Mouse (Mus musculus): Measurements from ENCODE around the gene Psma6. TPM values are rescaled to one million over a fixed set of nuclear protein-coding genes. Genes with fewer than 3 reads are reported as not detected.

Gene Psma6
- polyA plus RNA-seq, 1 experiment from 2014 or later, result 399 TPM

DNA sequence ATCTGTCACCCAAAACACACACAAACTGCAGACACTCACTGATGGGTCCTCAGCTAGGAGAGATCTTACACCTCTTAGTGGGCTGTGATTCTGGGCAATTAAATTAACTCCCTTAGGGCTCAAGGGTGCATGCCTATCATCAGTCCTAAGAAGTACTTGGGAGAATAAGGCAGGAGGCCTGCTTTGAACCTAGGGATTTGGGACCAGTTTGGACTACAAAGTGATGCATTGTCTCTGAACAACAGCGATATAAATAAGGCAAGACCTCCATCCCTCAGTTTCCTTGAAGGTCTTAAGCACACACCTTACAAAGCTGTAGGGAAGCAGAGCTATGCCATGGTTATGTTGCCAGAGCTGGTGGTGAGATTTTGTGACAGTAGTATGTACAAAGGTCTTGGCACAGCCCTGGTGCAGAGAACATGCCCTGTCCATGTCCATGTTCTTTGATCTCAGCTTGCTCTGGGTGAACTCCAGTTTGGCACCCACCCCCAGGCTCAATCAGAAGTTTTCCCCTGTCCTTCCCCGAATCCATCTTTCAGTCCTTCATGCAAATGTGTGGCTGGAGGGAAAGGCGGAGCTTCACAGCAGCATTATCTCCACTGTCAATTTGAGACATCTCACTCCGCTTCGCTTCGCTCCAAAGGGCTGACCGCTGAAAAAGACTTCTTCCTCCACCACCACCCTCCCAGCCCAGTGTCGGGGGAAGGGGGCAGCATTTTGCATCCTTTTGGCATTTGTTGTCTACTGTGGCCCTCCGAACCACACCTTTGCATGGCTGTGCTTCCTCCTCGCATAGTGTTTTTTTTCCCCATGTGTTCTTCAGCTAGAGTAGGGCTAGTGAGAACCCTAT, 83.5 kb downstream of the Psma6 start:
- Histone ChIP-seq H3K36me3 (no peaks in the 10 kb centered on the region), H3K4me3 (replicated peaks) (no peak overlapping the region), H3K4me2 (no peak overlapping the region), H3K4me1 (peaks cover 33% of the 10 kb centered on the region), H3K27me3 (replicated peaks) (no peaks in the 10 kb centered on the region), H3K9me3 (replicated peaks) (no peaks in the 10 kb centered on the region), H3K27ac (replicated peaks) (no peak overlapping the region), H3K9ac (replicated peaks) (no peak overlapping the region)
- no peak for ATAC-seq (ENCODE audit: low FRiP score)
- WGBS, result 63% methylated on average over 10 of the region's 10 CpGs

Other genes with a start within 250 kb of the Psma6 start
- gene Srp54b, start 229.1 kb upstream of the Psma6 start, polyA plus RNA-seq (2015; fragmentation: Nextera tagmentation; extraction: Ambion mirVana), result 62.8 and 64.4 TPM in 2 replicates
- gene 1700047I17Rik2, start 184.6 kb upstream of the Psma6 start, polyA plus RNA-seq (2015; fragmentation: Nextera tagmentation; extraction: Ambion mirVana), result not detected in 2 replicates
- 80.4 TPM in 2 replicates for gene Srp54c, start 154.1 kb upstream of the Psma6 start, polyA plus RNA-seq (2015; fragmentation: Nextera tagmentation; extraction: Ambion mirVana)
- gene 1110008L16Rik, start 84.6 kb upstream of the Psma6 start, polyA plus RNA-seq (2015; fragmentation: Nextera tagmentation; extraction: Ambion mirVana), result 9.6 and 10.9 TPM in 2 replicates
- 19.6 and 22.2 TPM in 2 replicates for gene Ppp2r3c, start 81.2 kb upstream of the Psma6 start, polyA plus RNA-seq (2015; fragmentation: Nextera tagmentation; extraction: Ambion mirVana)
- gene Nfkbia, start 108.4 kb downstream of the Psma6 start, polyA plus RNA-seq (2015; fragmentation: Nextera tagmentation; extraction: Ambion mirVana), result 60.2 and 92.7 TPM in 2 replicates
- gene Aldoart2, start 181.0 kb downstream of the Psma6 start, polyA plus RNA-seq (2015; fragmentation: Nextera tagmentation; extraction: Ambion mirVana), result 0.09 and 0.14 TPM in 2 replicates
- gene Insm2, start 215.2 kb downstream of the Psma6 start, polyA plus RNA-seq (2015; fragmentation: Nextera tagmentation; extraction: Ambion mirVana), result 0.45 and 1.1 TPM in 2 replicates